Mouse (Mus musculus) bone marrow macrophage, adult 2 months (primary cell): ENCODE measurements around the gene Farp1.

Experiments used
- CTCF ChIP-seq: IDR thresholded peaks from 2 replicates; pipeline ENCODE4 v1.5.1; 2012; ENCODE audit warnings: low read depth, mild to moderate bottlenecking, low read length, moderate library complexity
- POLR2A ChIP-seq: IDR thresholded peaks from 2 replicates; pipeline ENCODE4 v1.6.1; 2012; ENCODE audit warnings: mild to moderate bottlenecking, low read depth, low read length, borderline replicate concordance

DNA sequence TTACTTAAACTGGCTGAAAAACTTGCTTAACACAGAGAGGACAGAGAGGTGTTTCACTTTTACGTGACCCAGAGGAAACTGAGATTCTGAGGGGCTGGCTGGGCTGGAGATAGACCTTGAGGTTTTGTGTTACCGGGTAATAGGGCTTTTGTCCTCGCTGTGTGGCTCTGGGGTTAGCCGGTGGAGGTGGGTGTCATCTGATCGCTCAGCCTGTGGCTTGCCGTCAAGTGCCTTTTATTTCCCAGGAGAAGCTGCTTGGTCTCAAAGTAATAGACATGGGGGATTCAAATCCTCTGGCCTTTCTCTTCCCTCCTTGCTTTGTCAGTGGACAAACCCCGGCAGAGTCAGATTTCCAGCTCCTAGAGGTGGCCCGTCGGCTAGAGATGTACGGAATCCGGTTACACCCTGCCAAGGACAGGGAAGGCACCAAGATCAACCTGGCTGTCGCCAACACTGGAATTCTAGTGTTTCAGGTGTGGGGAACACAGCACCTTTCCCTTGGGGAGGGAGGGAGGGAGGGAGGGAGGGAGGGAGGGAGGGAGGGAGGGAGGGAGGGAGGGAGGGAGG, 199.8 kb downstream of the Farp1 start:
- TF ChIP-seq POLR2A (no peak), CTCF (no peak)
